In genomic region chr6:96284590-96284989, GRCm38 (mm10) we compare ENCODE assay signal across 24 mouse cellular contexts.
DNase-seq lines count a peak whose midpoint lies in the region; ATAC-seq and TF ChIP-seq lines count a peak whose summit lies in the region.
"Had no signal": no experiment of that assay in that cellular context is flagged by ENCODE, and none has a peak within 500 bp of the region (broad histone marks: within the 10 kb centered on the region; RNA-seq: fewer than 3 reads in every experiment).

No protein-coding gene starts in this region.

- DNase-seq in hindbrain, embryonic 11.5 days (ENCODE audit: low spot score), result peak; percentile 19
- peak; percentile 27 for DNase-seq in R1 (ENCODE audit: low read depth, low spot score)
- DNase-seq in brain, embryonic 14.5 days (ENCODE audit: low read depth), result peak; percentile 39
- DNase-seq: adrenal gland, adult 8-10 months; adrenal gland, postnatal 25 days; cerebellum, adult 18-20 months; cerebellum, adult 9-10 months; cerebellum, postnatal 14 days; gastrocnemius, postnatal 25 days; heart, adult 18-20 months; heart, postnatal 10 days; heart, postnatal 36 days; kidney, adult 18-20 months had no signal

- no peak overlapping the region for H3K4me2 ChIP-seq in forebrain, embryonic 15.5 days (replicated peaks)
- no peak overlapping the region for H3K4me2 ChIP-seq in forebrain, embryonic 13.5 days
- H3K4me2 ChIP-seq in hindbrain, embryonic 11.5 days (replicated peaks; ENCODE audit: low read depth, low read length), result no peak overlapping the region
- no peak overlapping the region for H3K4me2 ChIP-seq in hindbrain, embryonic 16.5 days (ENCODE audit: low read length)
- H3K4me2 ChIP-seq: heart, embryonic 12.5 days; heart, embryonic 15.5 days; hindbrain, embryonic 12.5 days had no signal

- no peak overlapping the region for H3K27ac ChIP-seq in forebrain, embryonic 15.5 days (replicated peaks)
- H3K27ac ChIP-seq in forebrain, embryonic 13.5 days, result no peak overlapping the region
- no peak overlapping the region for H3K27ac ChIP-seq in hindbrain, embryonic 11.5 days (ENCODE audit: low read depth, low read length)
- H3K27ac ChIP-seq in hindbrain, embryonic 16.5 days (ENCODE audit: low read depth, low read length), result no peak overlapping the region
- H3K27ac ChIP-seq: heart, embryonic 15.5 days; hindbrain, embryonic 12.5 days; hindbrain, postnatal 0 days had no signal

- no peaks in the 10 kb centered on the region for H3K27me3 ChIP-seq in forebrain, embryonic 15.5 days
- H3K27me3 ChIP-seq in forebrain, embryonic 13.5 days, result no peaks in the 10 kb centered on the region
- H3K27me3 ChIP-seq in hindbrain, embryonic 11.5 days (ENCODE audit: control insufficient read depth, insufficient read depth, low read length), result no peaks in the 10 kb centered on the region
- H3K27me3 ChIP-seq in hindbrain, embryonic 16.5 days (replicated peaks; ENCODE audit: control insufficient read depth, insufficient read depth, low read length), result no peaks in the 10 kb centered on the region
- H3K27me3 ChIP-seq: heart, embryonic 12.5 days; heart, embryonic 15.5 days; hindbrain, embryonic 12.5 days had no signal

- peaks cover 9% of the 10 kb centered on the region; the same call in 1 of the 2 replicates for H3K4me1 ChIP-seq in forebrain, embryonic 15.5 days
- H3K4me1 ChIP-seq in forebrain, embryonic 13.5 days, result peaks cover 20% of the 10 kb centered on the region
- H3K4me1 ChIP-seq in hindbrain, embryonic 11.5 days (replicated peaks; ENCODE audit: control insufficient read depth, insufficient read depth, low read length), result no peaks in the 10 kb centered on the region
- H3K4me1 ChIP-seq in hindbrain, embryonic 16.5 days (ENCODE audit: control insufficient read depth, insufficient read depth, low read depth, low read length), result no peaks in the 10 kb centered on the region
- H3K4me1 ChIP-seq: heart, embryonic 12.5 days; heart, embryonic 15.5 days; hindbrain, embryonic 12.5 days had no signal

- TF ChIP-seq CTCF in brain, embryonic 14.5 days (IDR thresholded peaks at IDR 0.05; ENCODE audit: borderline replicate concordance, extremely low read depth, insufficient read depth, insufficient read length), result no peak

- 0 out of 2 replicates have a peak, but pooled peaks cover 4% of the 10 kb centered on the region for H3K9me3 ChIP-seq in forebrain, embryonic 15.5 days
- H3K9me3 ChIP-seq in forebrain, embryonic 13.5 days (replicated peaks), result no peaks in the 10 kb centered on the region
- H3K9me3 ChIP-seq in hindbrain, embryonic 11.5 days (ENCODE audit: control insufficient read depth, low read length), result no peaks in the 10 kb centered on the region
- no peaks in the 10 kb centered on the region for H3K9me3 ChIP-seq in hindbrain, embryonic 16.5 days (ENCODE audit: control insufficient read depth, low read length)
- H3K9me3 ChIP-seq: heart, embryonic 12.5 days; heart, embryonic 15.5 days; hindbrain, embryonic 12.5 days had no signal

- no peaks in the 10 kb centered on the region for H3K36me3 ChIP-seq in forebrain, embryonic 15.5 days
- H3K36me3 ChIP-seq in forebrain, embryonic 13.5 days (ENCODE audit: poor library complexity, severe bottlenecking), result no peaks in the 10 kb centered on the region
- H3K36me3 ChIP-seq in hindbrain, embryonic 11.5 days (ENCODE audit: control insufficient read depth, insufficient read depth, low read length), result no peaks in the 10 kb centered on the region
- H3K36me3 ChIP-seq in hindbrain, embryonic 16.5 days (ENCODE audit: control insufficient read depth, insufficient read depth, low read length), result no peaks in the 10 kb centered on the region
- H3K36me3 ChIP-seq: heart, embryonic 12.5 days; heart, embryonic 15.5 days; hindbrain, embryonic 12.5 days had no signal

- no peak overlapping the region for H3K9ac ChIP-seq in forebrain, embryonic 15.5 days (replicated peaks)
- H3K9ac ChIP-seq in forebrain, embryonic 13.5 days, result no peak overlapping the region
- H3K9ac ChIP-seq in hindbrain, embryonic 11.5 days (ENCODE audit: low read depth, low read length), result no peak overlapping the region
- H3K9ac ChIP-seq in hindbrain, embryonic 16.5 days (ENCODE audit: low read depth, low read length), result no peak overlapping the region
- H3K9ac ChIP-seq: heart, embryonic 12.5 days; heart, embryonic 15.5 days; hindbrain, embryonic 12.5 days had no signal

- 19% methylated on average over 4 of the region's 4 CpGs for WGBS in forebrain, embryonic 15.5 days
- 22% methylated on average over 4 of the region's 4 CpGs for WGBS in forebrain, embryonic 13.5 days
- 36% methylated on average over 4 of the region's 4 CpGs for WGBS in hindbrain, embryonic 11.5 days
- WGBS in hindbrain, embryonic 16.5 days, result 28% methylated on average over 4 of the region's 4 CpGs

- ATAC-seq in forebrain, embryonic 15.5 days (replicated peaks), result peak; percentile 51; the same call in 1 of the 2 replicates
- no peak for ATAC-seq in forebrain, embryonic 13.5 days
- ATAC-seq in hindbrain, embryonic 11.5 days (ENCODE audit: low FRiP score), result peak; percentile 57; the same call in 1 of the 2 replicates
- no peak for ATAC-seq in hindbrain, embryonic 16.5 days
- ATAC-seq: activated CD4-positive, CD25-positive, alpha-beta regulatory T cell, adult 4 months; CD4-positive, CD25-positive, alpha-beta regulatory T cell, adult 4 months; hindbrain, postnatal 0 days; inflammation-experienced regulatory T-cells, adult 6 months; intestine, embryonic 16.5 days had no signal

- no peak for TF ChIP-seq POLR2A in brain, embryonic 14.5 days (IDR thresholded peaks at IDR 0.05; ENCODE audit: borderline replicate concordance, extremely low read depth, insufficient read depth, insufficient read length, poor library complexity, severe bottlenecking)

- H3K4me3 ChIP-seq in forebrain, embryonic 15.5 days, result no peak overlapping the region
- no peak overlapping the region for H3K4me3 ChIP-seq in forebrain, embryonic 13.5 days
- no peak overlapping the region for H3K4me3 ChIP-seq in hindbrain, embryonic 11.5 days (ENCODE audit: low read depth, low read length)
- H3K4me3 ChIP-seq in hindbrain, embryonic 16.5 days (ENCODE audit: low read length), result no peak overlapping the region
- H3K4me3 ChIP-seq: heart, embryonic 12.5 days; heart, embryonic 15.5 days; hindbrain, embryonic 12.5 days had no signal

Comparison
In these comparisons a context has a peak if more than half of its experiments do, and no peak if none do; other contexts are left out.
1. ATAC-seq: peak in forebrain, embryonic 15.5 days (single experiment) and hindbrain, embryonic 11.5 days (single experiment); none in forebrain, embryonic 13.5 days (single experiment) and hindbrain, embryonic 16.5 days (single experiment).
2. Peak in every context shown above with its lines, with median percentiles within 50 percentile points of each other: DNase-seq.